Mouse (Mus musculus): ENCODE data around the gene Atcay.

DNA sequence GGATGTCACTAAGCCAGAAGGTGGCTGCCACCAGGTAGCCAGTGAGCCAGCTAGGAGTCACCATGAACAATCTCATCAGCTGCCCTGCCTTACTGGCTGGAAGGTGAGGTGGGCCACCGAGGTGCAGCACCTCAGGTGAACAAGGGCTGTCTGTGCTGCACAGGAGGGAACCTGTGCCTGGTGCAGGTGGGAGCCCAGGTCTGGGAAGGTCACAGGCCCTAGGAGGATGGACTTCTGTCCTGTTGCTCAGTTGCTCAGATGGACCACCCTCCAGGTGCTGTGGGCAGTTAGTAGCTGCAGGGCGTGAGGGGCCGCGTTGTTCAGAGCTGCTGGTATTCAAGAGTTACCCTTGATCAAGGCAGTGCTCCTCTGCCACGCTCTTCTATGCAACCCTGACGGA is 13.8 kb downstream of the Atcay start:
- TF ChIP-seq GATA1 (IDR thresholded peaks at IDR 0.05; ENCODE audit: low read length) (no peak), TAL1 (IDR thresholded peaks at IDR 0.05; ENCODE audit: low read length) (no peak)

Measured in erythroblast, embryonic 14.5 days (primary cell).